Mouse (Mus musculus) Muller cell, postnatal 12 days (primary cell): ENCODE results near the gene Acbd6.

ENCODE experiments used
- DNase-seq: peaks from one replicate; pipeline ENCODE4 v3.0.0-alpha.2; 2015; ENCODE audit errors: inconsistent ontology term

Acbd6 gene

DNA sequence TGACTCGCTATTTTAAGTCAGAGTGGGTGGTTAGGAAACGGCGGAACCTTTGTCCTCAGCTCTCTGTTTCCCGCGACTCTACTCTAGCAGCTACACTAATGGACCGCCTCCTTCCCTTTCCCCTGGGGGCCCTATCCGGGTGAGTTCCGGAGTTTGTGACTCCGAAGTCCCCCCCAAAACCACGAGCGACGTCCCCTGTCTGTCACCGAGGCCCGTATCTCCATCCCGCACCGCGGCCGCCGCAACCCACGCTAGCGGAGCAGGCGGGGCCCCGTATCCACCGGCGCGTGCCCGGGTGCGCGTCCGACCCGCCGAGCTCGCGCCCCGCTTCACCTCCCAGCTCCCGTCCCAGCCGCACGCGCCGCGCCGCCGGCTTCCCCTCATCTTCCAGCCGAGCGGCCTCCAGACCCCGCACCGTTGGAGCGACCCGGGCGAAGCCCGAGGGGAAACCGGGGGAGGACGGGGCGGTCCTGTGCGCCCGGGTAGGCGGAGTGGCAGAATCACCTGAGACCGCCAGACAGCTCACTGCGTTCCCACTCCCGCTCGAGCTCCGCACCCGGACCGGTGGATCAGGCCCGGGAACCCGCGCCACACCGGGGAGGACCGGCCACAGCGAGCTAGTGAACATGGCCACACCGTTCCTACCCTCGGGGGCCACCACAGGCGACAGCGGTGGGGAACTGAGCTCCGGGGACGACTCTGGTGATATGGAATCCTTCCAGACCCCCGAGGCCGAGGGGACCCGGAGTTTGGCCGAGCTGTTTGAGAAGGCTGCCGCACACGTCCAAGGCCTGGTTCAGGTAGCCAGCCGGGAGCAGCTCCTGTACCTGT lies at the start of gene Acbd6:
Gene Acbd6 (plus strand): TSS at position 109 of the 831 bp plus-strand sequence.
- DNase-seq, result peak; percentile 86

DNA sequence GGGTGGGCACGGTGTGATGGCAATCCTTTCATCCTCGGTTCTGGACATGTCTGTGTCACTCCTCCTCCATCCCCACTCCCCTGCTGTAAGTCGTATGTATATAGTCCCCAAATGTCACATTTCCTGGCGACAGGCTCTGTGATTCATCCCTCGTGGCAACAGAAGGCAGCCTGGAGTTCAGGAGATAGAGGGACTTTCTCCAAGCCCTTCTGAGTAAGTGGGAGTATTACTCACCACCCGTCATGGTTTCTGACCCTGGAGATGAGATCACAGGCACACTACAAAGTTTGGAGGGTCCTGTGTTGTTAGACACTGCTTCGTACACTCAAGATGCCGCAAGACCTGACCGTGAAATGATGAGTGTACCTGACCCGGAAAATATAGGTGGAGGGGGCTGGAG lies 47.7 kb upstream of the Acbd6 start:
- no peak for DNase-seq

DNA sequence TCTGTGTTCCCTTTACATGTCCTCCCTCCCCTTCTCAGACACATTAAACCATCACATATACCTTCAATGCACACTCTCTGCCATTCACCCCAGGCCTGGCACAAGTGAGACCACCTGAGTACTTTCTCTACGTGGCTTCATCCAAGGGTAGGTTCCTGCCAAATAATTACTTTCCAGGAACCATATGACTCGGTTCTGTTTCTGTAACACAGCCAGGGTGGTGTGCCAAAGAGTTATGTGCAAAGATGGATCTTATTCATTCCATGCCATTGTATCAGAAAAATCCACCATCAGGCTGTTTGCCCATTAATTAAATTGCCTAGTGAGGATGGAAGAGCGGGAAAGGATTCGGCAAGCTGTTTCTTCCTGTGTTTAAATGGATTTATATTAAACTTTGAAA lies 42.1 kb upstream of the Acbd6 start:
- DNase-seq, result no peak

DNA sequence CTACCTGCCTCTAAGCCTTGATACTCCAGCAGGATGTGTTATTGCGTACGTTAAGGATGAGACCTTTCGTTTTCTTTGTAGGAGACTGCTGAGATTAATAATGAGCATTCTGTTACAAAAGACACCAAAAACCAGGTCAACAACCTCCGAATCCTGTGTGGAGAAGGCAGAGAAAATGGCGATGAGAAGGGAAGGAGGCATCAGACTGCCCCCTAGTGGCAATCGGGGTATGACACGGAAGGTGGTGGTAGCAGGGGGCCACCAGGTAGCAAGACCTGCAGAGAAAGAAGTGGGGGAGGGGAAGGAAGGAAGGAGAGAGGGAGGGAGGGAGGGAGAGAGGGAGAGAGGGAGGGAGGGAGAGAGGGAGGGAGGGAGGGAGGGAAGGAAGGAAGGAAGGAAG lies 41.3 kb upstream of the Acbd6 start:
- DNase-seq, result peak; percentile 43

DNA sequence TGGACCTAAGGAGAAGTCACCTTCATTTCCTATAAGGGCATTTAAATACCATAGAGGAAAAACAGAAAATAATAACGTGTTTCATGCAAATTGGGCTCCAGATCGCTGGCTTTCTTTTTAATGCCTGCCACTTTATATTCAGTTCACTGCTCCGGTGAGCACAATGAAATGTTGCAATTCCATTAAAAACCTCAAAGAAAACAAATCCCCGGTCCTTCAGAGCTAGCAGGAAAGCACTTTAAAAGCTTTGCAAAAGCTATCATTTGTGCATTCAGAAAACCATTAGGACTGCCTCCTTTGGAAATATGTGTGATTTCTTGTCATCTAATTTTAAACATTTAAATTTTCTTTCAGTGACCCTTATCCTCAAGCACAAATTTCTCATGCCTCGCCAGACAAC lies 40.9 kb upstream of the Acbd6 start:
- DNase-seq, result peak; percentile 59

DNA sequence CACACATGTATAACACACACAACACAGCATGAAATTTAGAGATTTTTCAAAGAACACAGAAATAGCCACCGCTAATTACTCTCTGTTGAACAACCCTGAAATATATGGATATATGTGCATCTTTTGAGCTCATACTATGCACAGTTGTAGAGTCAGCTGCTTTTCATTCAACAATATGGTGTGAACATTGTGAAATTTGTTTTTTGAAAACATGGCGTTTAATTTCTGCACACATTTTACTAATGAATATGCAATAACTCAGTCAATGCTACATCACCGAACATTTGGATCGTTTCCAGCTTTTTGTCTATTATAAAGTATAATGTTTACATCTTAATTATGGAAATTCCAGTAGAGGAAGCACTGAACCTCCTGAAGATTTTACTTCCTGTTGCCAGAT lies 37.6 kb upstream of the Acbd6 start:
- DNase-seq, result no peak

DNA sequence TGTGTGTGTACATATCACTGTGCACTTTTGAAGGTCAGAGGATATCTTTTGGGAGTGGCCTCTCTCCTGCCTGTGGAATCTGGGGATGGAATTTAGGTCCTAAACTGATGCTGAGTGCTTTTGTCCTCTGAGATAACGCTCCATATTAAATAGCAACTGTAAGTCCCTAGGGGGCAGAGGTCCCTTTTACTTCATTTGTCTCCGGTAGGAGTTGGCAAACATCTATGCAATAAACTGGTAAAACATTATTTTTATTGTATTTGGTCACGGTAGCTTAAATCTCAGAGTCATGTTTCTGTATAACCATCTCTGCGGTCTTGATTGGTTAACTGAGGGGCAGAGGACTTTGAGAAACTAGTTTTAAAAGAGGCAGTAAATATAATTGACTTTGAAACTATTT lies 35.4 kb upstream of the Acbd6 start:
- DNase-seq, result no peak

DNA sequence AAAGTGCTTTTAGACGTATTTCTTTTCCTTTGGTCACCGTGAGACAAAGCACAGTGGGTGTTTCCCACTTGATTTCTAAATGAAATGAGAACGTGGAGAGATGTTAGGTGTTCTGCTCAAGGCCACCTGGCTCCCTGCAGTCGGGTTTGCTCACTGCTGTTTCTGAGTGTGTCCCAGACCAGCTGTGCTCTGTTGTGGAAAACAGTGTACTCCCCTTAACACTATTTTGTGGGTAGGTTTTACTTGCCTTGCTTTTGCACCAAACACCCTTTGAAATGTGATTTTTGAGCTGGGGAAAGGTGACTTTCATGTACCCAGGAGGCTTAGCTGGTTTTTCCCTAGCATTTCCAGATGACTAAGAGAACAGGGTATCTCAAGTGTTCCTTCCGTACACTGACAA lies 31.7 kb upstream of the Acbd6 start:
- no peak for DNase-seq

DNA sequence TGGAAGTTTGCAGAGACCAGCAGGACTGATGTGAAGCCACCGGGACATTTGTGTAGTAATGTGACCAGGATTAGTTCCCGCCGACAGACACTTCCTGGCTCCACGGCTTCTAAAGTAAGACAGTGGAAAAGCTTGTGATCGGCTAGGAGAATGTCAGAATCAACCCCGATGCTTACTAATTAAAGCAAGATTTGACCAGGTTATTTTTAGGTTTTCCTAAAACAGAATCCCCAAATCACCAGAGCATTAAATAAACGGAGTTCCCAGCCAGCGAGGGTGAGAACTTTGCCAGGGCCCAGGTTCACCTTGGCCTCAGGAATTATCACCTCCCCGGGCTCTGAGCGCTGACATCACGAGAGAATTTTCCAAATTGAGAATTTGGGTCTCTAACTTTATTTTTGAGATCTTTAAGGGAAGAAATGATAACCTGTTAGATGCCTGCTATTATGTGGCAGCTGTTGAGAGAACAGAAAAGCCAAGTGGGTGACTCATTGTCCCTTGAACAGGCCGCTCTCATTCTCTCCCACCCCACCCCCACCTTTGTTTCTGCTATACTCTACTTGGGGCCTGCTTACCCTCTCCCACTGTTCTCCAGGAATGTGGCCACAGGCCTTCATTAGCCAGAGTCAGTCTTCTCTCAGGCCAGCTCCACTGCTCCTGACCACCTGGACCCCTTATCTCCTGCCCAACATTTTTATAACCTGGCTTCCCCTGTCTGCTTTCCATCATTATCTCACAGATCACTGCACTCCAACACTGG lies 30.7 kb upstream of the Acbd6 start:
- peak; percentile 94 for DNase-seq

DNA sequence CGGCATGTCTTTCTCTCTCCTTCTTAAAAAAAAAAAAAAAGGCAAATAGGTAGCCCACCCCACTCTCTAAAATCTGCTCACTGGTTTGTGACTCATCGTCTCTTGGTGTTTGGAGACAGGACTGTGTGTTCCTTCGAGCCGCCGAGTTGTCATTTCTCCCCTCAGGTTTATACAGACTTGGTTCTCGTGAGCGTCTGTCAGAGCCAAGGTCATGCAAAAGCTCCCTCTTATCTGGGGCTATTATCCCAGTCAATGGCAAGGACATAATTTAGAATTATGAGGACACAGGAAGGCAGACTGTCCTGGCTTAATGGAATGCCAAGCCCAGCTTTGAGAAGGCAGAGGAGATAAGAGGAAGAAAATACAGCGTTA lies 30.1 kb upstream of the Acbd6 start:
- DNase-seq, result no peak

DNA sequence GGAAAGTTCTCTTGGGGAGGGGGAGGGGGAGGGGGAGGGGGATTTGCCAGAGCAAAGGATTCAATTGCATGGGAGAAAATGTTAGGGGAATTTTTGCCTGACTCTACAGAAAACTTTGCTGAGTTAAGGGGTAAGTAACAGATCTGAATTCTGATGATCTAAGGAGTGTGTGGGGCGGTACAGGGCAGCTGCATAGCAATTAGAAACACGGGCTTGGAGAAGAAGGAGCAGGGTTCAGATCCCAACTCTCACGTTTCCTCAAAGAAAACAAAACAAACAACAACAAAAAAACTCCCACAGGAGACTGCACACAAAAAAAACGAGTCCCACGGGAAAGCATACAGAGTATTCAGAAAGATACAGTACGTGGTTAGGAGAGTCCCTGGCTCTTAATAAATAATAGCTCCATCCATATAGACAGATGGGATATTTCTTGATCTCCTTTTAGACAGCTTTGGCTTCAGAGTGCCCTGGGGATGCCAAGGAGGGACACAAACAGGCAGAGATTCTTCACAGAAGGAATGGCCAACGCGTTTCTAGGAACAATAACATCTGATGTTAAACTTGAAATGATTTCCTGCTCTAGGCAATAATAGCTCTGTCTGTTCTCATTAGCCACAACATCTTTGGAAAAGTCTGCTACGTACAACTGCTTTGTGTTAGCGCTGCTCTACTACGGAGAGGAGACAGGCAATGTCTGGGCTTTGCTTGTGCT lies 29.4 kb upstream of the Acbd6 start:
- no peak for DNase-seq

DNA sequence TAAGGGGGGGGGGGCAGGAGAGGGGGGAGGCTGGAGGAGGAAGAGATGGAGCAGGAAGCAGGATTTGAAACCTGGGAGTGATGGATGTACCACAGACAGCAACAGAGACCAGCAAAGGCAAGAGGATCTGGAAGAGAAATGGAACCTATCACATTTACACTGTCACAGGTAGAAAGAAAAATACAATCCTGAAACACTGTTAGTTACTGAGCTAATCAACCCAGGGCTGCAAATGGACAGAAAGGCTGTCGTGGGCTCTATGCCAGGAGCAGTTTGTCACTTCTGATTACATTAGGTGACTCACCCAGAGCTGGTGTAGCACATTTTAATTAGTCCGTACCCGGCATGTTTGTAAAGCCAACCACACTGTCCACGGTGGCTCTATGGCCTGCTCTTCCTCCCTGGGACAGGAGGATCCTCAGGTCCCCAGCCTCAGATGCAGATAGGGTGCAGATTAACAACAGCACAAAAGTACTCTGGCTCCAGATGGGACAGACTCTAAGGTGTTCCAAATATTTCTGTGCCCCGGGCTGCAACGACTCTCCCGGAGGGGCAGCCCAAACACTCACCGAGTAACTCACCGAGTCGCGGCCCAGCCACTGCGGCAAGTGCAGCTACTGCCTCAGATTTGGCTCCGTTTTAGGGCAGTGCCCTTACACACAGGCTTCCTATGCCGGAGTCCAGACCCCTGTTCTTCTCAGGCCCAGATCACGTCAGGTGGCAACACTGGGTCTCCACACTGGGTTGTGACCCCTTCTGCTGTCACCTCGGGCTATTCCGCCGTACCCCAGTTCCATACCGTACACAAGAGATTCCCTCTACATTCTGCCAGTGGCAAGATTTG lies 28.6 kb upstream of the Acbd6 start:
- peak; percentile 89 for DNase-seq

DNA sequence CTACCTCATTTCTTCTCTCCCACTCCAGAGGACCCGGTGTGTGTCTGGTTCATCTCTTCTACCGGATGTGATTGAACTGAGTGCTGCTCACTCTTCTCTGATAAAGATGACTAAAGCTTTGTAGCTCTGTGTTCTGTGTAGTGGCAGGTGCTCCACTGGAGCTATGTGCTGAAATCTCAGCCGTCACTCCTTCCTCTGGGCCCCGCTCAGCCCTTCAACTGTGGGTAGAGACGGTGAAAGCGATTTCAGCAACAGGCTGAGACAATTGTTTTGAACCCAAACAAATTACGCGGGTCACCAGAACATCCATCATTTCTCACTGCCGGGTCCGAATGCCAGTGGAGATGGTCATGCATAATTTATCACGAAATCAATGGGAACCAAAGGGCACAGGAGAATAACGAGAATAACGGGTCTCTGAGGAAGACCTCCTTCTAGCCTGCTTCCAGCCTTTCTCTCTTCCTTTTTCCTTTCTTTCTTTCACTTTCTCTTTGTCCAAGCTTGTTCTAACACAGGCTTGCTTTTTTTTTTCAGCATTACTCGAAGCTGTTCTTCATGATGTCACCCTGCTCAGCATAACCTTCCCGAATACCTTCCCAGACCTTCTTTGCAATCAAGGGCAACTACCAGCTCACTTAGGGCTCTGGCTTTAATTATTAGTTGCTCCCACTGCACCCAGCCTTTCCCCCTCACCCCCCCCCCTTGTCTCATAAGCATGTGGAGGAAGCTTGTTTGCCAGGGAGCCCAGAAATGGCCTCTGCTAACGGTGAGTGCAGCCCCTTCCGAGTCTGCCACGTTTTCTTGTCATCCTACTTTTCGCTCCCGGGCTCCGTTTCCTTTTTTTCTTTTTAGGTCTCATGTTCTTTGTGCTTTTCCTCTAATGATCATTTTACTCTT lies 27.1 kb upstream of the Acbd6 start:
- DNase-seq, result peak; percentile 58

DNA sequence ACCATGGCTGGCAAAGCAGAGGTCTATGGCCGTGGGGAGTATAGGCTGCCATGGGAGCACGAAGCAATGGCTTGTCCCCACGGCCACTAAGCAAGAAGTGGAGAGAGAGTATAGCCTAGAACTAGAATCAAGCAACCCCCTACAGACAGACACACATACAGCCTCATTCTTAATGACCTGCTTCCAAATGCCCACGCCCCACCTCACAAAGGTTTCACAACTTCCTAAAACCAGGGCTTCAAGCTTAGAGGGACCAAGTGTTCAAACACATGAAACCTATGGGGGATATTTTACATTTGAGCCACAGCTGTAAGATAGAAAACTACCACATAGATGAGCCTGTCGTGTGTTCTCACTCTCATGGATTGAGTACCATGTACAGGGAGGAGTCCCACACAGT lies 25.5 kb upstream of the Acbd6 start:
- no peak for DNase-seq

DNA sequence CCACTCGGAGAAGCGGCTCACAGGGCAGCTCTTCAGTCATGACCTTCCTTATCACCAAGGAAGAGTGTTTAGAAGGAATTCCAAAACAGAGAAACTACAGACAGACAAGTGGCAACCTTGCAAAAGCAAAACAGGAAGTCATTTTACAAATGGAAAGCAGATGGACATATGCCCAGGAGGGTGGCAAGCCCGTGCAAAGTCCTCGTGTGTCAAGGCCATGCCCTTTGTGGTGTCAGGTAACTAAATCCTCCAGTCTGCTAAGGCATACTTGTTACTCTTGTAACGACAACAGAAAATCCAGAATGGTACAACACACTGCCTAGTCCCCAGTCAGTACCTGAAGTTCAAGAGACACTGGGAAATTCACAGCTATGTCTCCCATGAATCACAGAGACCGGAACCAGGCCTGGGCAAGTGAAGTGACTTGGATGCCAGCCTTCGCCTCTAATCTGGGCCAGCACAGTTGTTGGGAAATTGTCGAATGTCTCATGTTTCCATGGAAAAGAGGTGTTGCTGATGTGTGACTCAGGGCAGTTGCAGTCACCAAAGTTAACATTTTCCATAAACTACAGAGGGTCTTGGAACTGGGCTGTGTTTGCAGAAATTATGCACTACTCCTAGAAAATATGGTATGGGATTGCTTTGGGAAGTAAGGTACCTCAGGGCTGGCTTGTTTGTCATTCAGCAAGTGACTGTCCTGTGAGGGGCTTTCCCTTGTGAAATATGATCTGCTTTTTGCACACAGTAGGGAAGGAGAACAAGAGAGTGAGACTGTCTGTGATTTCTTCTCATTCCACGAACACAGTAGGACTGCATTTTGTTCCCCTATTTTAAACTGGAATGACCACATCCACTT lies 24.9 kb upstream of the Acbd6 start:
- DNase-seq, result peak; percentile 58

DNA sequence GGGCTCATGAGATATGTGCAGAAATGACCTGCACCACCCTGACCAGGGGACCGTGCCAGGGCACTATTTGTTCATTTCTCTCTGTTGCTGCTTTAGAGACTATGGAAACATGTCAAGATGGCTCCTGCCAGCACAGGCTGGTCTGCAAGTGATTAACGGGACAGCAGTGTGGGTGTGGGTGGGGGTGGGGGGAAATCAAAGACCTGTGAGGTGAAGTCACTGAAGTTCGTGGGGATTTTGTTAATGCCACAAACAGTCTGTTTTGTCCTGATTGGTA lies 24.3 kb upstream of the Acbd6 start:
- no peak for DNase-seq

DNA sequence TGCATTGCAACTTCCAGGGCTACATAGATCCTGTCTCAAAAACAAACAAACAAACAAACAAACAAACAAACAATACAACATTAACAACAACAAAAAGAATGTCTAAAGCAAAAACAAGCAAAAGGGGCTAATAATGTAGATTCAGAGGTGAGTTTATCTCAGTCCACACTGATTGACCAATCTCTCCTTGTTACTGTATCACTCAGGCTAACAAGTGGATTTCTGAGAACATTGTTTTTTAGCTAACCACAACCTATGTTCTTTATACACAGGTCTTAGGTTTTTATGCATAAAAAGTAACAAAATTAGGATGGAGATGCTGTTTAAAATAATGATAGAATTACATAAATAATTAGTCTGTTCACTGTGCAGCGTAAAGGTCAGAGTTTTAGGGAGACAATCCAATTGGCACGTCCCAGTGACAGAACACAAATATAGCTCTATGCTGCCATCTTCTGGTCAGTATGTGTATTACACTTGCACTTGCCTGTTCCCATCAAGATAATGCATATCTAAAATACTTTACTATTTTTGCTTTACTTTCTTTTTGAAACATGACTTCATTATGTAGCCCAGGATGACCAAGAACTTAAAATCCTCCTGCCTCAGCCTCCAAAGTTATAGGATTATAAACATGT lies 20.8 kb upstream of the Acbd6 start:
- DNase-seq, result peak; percentile 48

DNA sequence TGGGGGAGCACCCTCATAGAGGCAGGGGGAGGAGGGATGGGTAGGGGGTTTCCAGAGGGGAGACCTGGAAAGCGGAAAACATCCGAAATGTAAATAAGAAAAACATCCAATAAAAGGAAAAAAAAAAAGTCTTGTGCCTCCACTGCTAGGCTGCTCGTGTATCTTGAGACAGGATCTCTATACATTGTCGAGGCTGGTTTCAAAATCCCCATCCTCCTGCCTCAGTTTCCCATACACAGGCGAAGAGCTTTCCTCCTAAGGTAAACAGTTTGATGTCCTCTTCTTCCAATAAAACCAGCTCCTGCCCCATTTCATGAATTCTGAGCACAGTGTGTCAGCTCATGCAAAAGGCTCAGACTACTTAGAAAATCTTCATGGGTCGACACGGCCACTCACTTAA lies 19.9 kb upstream of the Acbd6 start:
- no peak for DNase-seq

DNA sequence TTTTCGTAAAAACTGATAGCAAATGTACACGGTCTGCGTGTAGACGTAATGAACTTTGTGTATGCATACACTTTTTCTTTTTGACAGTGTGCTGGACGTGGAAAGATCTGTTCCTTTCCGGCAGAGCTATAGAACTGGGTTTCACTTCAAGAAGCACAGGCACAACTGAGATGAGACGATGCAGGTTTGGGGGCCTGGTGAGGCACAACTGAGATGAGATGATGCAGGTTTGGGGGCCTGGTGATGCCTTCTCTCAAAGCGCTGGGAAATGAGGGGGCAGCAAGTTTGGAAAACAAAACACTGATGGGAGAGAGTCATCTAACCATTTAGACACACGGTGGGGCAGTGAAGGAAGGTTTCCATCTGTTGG lies 293 bp upstream of the Acbd6 start:
- DNase-seq, result no peak

DNA sequence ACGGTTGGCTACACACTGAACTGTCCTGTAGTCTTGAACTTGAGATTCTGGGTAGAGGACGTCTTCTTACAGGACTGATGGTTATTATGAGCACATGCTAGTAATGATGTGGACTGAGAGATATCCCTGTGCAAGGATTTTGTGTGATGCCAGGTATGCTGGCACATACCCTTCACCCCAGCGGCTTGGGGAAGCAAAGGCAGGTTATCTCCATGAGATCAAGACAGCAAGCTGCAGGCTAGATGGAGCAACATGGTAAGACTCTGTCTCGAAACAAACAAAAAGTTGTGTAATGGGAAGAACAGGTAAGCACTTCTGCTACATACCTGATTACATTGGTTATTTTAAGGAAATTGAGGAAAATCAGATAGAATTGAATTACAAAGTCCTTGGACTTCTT lies 2.1 kb downstream of the Acbd6 start:
- DNase-seq, result no peak
